Mouse (Mus musculus) lung, postnatal 0 days (tissue): ENCODE results near the gene Higd1a.

Experiments used
- CTCF ChIP-seq: IDR thresholded peaks from 2 replicates; pipeline ENCODE4 v1.5.1; 2016; ENCODE audit warnings: antibody characterized with exemption, mild to moderate bottlenecking
- EP300 ChIP-seq: IDR thresholded peaks from 2 replicates; pipeline ENCODE4 v1.6.1; 2016; ENCODE audit warnings: antibody characterized with exemption, mild to moderate bottlenecking, control low read depth

GRCm38 (mm10) chr9:121903476-121904305, 45.5 kb upstream of the Higd1a start:
- no peak for TF ChIP-seq CTCF
- no peak for TF ChIP-seq EP300
